Mouse (Mus musculus): ENCODE results near the gene Gm20604. TPM values are rescaled to one million over a fixed set of nuclear protein-coding genes. Genes with fewer than 3 reads are reported as not detected.

Gm20604 gene
- polyA plus RNA-seq (2015; fragmentation: Illumina TruSeq; extraction: RNeasy Lipid Tissue Mini Kit (QIAGEN cat#74804); ENCODE audit: insufficient read depth, low read depth, low replicate concordance), result 1.5 TPM

GRCm38 (mm10) chr12:102758403-102758756, at the start of gene Gm20604:
TSS of gene Gm20604 (minus strand) at chr12:102758672.

DNA sequence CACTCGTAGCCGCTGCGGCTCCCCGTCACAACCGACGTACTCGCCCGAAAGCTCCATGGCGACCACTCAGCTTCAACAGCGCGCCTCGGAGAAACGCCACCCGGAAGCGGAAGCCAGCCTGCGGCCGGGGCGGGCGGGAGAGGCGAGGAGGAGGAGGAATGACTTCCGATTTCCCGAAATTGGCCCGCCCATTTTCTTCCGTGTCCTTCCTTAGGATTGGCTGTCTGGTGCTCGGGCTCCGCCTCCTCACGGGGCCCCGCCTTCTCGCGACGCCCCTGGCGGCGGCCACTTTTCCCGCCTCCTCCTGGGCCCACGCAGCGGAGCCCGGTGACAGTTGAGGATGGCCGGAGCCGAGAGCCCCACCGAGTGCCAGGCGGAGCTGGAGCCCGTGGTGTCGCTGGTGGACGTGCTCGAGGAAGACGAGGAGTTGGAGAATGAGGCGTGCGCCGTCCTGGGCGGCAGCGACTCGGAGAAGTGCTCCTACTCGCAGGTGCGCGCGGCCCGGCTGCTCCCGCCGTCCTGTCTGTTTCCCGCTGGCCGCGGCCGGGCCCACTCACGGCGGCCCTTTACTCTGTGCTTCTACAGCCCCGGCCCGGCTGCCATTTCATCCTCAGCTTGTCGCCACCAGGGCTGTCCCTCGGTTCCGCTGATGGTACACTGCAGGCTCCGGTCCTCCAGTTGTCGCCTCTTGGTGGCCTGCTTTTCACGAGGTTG, 626 bp downstream of the Gm20604 start, which contains the start of the genes Gm28051, Gon7 and Ubr7:
TSS of gene Gm28051 (minus strand) at position 77 of the 714 bp plus-strand sequence.
TSS of gene Gon7 (minus strand) at position 115 of the 714 bp plus-strand sequence.
TSS of gene Ubr7 (plus strand) at position 279 of the 714 bp plus-strand sequence.

GRCm38 (mm10) chr12:102743589-102744574, 14.6 kb downstream of the Gm20604 start, which contains the start of the genes Moap1 and Tmem251:
TSS of gene Moap1 (minus strand) at chr12:102743661.
TSS of gene Tmem251 (plus strand) at chr12:102743762.

GRCm38 (mm10) chr12:102704457-102705198, 53.8 kb downstream of the Gm20604 start, which contains the start of gene Itpk1:
TSS of gene Itpk1 (minus strand) at chr12:102704930.

Other genes starting within 250 kb of the Gm20604 start
- 461 TPM for gene Chga, start 203.7 kb downstream of the Gm20604 start, polyA plus RNA-seq (2015; fragmentation: Illumina TruSeq; extraction: RNeasy Lipid Tissue Mini Kit (QIAGEN cat#74804); ENCODE audit: insufficient read depth, low read depth, low replicate concordance)
- gene Itpk1, start 53.7 kb downstream of the Gm20604 start, polyA plus RNA-seq (2015; fragmentation: Illumina TruSeq; extraction: RNeasy Lipid Tissue Mini Kit (QIAGEN cat#74804); ENCODE audit: insufficient read depth, low read depth, low replicate concordance), result 4.5 TPM
- 1.1 TPM for gene Moap1, start 15.0 kb downstream of the Gm20604 start, polyA plus RNA-seq (2015; fragmentation: Illumina TruSeq; extraction: RNeasy Lipid Tissue Mini Kit (QIAGEN cat#74804); ENCODE audit: insufficient read depth, low read depth, low replicate concordance)
- gene Tmem251, start 14.9 kb downstream of the Gm20604 start, polyA plus RNA-seq (2015; fragmentation: Illumina TruSeq; extraction: RNeasy Lipid Tissue Mini Kit (QIAGEN cat#74804); ENCODE audit: insufficient read depth, low read depth, low replicate concordance), result 1.4 TPM
- gene Gm28051, start 907 bp downstream of the Gm20604 start, polyA plus RNA-seq (2015; fragmentation: Illumina TruSeq; extraction: RNeasy Lipid Tissue Mini Kit (QIAGEN cat#74804); ENCODE audit: insufficient read depth, low read depth, low replicate concordance), result not detected
- 2.0 TPM for gene Gon7, start 869 bp downstream of the Gm20604 start, polyA plus RNA-seq (2015; fragmentation: Illumina TruSeq; extraction: RNeasy Lipid Tissue Mini Kit (QIAGEN cat#74804); ENCODE audit: insufficient read depth, low read depth, low replicate concordance)
- 4.2 TPM for gene Ubr7, start 705 bp downstream of the Gm20604 start, polyA plus RNA-seq (2015; fragmentation: Illumina TruSeq; extraction: RNeasy Lipid Tissue Mini Kit (QIAGEN cat#74804); ENCODE audit: insufficient read depth, low read depth, low replicate concordance)
- gene Btbd7, start 119.8 kb upstream of the Gm20604 start, polyA plus RNA-seq (2015; fragmentation: Illumina TruSeq; extraction: RNeasy Lipid Tissue Mini Kit (QIAGEN cat#74804); ENCODE audit: insufficient read depth, low read depth, low replicate concordance), result 4.7 TPM
- gene Cox8c, start 140.6 kb upstream of the Gm20604 start, polyA plus RNA-seq (2015; fragmentation: Illumina TruSeq; extraction: RNeasy Lipid Tissue Mini Kit (QIAGEN cat#74804); ENCODE audit: insufficient read depth, low read depth, low replicate concordance), result not detected
- 2.8 TPM for gene Unc79, start 190.2 kb upstream of the Gm20604 start, polyA plus RNA-seq (2015; fragmentation: Illumina TruSeq; extraction: RNeasy Lipid Tissue Mini Kit (QIAGEN cat#74804); ENCODE audit: insufficient read depth, low read depth, low replicate concordance)